Mouse (Mus musculus) lung, adult 10 weeks (tissue): ENCODE results near the gene Cyp27a1. TPM values are rescaled to one million over a fixed set of nuclear protein-coding genes. Genes with fewer than 3 reads are reported as not detected.

Experiments used
- polyA plus RNA-seq: library from polyadenylated mRNA; stranded (reverse); fragments of 350-450 nt; fragmentation: Illumina TruSeq; extraction: RNeasy Lipid Tissue Mini Kit (QIAGEN cat#74804); gene quantifications from one replicate; pipeline ENCODE4 v1.2.3, GENCODE M21; 2014; ENCODE audit warnings: low read depth, low replicate concordance; ENCODE audit not compliant: insufficient read depth

The Cyp27a1 gene
- polyA plus RNA-seq, result 18.6 TPM

DNA sequence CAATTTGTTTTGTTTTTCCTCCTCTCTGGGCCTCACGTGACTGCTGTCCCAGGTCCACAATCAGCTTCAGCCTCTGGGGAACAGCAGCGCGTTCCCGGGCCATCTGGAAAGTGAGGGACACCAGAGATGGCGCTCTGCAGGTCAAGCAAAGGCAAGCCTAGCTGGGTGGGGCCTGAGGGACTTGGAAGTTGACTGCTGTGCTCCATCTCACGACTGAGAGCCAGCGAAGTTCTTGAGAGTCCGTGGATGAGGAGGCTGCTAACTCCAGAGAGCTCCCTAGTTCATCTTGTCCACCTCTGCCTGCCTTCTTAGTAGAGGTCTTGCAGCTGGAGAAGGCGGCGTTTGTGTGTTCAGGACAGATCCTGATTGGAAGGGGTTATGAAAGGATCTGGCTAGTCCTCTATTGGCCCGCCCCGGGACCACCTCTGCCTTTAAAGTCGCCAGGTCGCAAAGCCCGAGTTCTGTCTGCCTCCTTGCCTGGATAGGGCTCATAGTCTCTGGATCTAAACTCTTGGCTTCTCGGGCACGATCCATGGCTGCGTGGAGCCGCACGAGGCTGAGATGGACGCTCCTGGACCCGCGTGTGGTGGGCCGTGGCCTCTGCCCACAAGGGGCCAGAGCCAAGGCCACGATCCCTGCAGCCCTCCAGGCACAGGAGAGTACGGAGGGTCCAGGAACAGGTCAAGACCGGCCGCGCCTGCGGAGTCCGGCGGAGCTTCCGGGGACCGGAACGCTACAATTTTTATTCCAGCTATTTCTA is at the start of gene Cyp27a1:
Cyp27a1 (plus strand) TSS at position 476 of the 760 bp plus-strand sequence.

DNA sequence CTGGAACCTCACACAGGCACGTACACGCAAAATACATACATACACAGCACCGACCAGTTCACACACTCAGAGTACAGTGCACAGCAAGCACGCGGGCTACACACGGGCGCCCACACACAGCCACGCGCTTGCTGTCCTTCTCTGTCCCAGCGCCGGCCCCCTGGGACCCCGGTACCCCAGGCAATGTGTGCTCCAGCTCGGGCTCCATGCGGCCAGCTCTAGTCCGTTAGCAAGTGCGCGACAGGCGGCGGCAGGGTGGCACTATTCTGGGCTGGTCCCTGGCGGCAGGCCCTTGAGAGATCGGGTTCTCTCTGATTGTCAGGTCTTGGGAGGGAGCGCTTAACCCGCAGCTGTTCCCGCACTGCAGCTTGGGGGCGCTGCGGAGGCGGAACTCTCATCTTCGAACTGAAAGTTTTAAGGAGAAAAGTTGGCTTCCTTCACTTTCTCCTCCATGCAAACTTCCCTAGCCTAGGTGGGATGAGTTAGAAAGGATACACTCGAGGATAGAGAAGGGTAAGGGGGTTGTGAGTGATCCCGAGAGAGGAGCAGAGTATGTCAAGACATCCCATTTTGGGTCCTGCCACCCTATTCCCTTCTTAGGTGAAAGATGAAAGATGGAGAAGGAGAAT is 35.4 kb downstream of the Cyp27a1 start, which contains the start of gene Prkag3:
Prkag3 (minus strand) TSS at position 579 of the 629 bp plus-strand sequence.

DNA sequence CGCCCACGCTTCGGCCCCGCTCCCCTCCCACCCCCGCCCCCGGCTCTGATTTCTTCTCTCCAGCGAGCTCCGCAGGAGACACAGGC is 58.3 kb downstream of the Cyp27a1 start, which contains the start of gene Wnt6:
Wnt6 (plus strand) TSS at position 48 of the 86 bp plus-strand sequence.

Other genes with a start within 250 kb of the Cyp27a1 start
- 9.2 TPM for gene Cnot9, start 207.5 kb upstream of the Cyp27a1 start, polyA plus RNA-seq
- 0.43 TPM for gene Plcd4, start 170.7 kb upstream of the Cyp27a1 start, polyA plus RNA-seq
- 3.3 TPM for gene Usp37, start 169.3 kb upstream of the Cyp27a1 start, polyA plus RNA-seq
- 3.2 TPM for gene Zfp142, start 125.3 kb upstream of the Cyp27a1 start, polyA plus RNA-seq
- 8.5 TPM for gene Bcs1l, start 125.3 kb upstream of the Cyp27a1 start, polyA plus RNA-seq
- gene Rnf25, start 112.2 kb upstream of the Cyp27a1 start, polyA plus RNA-seq, result 27.4 TPM
- 2.8 TPM for gene Stk36, start 112.1 kb upstream of the Cyp27a1 start, polyA plus RNA-seq
- 5.7 TPM for gene Ttll4, start 51.8 kb upstream of the Cyp27a1 start, polyA plus RNA-seq
- gene Prkag3, start 35.6 kb downstream of the Cyp27a1 start, polyA plus RNA-seq, result 1.6 TPM
- gene Wnt6, start 58.3 kb downstream of the Cyp27a1 start, polyA plus RNA-seq, result 0.14 TPM
- gene Wnt10a, start 77.9 kb downstream of the Cyp27a1 start, polyA plus RNA-seq, result not detected
- not detected for gene Cdk5r2, start 141.4 kb downstream of the Cyp27a1 start, polyA plus RNA-seq
- gene Fev, start 171.8 kb downstream of the Cyp27a1 start, polyA plus RNA-seq, result not detected
- not detected for gene Cryba2, start 179.6 kb downstream of the Cyp27a1 start, polyA plus RNA-seq
- gene Cfap65, start 222.0 kb downstream of the Cyp27a1 start, polyA plus RNA-seq, result 3.6 TPM
- not detected for gene Ihh, start 238.1 kb downstream of the Cyp27a1 start, polyA plus RNA-seq